Mouse (Mus musculus): ENCODE results near the gene Ncdn.

DNA sequence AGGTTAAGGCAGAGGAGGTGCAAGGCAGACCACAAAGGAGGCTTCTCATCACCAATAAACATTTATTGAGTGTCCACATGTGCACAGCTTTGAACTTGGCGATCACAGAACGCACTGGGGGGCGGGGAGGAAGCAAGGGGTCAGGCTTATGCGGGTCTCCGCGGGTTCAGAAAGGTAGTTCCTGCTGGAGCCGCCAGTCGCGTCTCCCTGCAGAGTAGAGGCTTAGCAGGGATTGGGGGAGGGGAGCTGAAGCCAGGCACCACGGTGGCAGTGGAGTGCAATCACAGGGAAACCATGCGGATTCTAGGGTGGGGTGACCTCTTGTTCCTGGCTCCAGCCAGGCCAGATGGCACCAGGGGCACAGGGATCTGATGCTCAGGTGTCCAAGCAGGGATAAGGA is 9.5 kb downstream of the Ncdn start:
- no peak for TF ChIP-seq CTCF (IDR thresholded peaks at IDR 0.05; ENCODE audit: control insufficient read depth, insufficient read depth, low read length)
- TF ChIP-seq POLR2A (IDR thresholded peaks at IDR 0.05; ENCODE audit: borderline replicate concordance, control insufficient read depth, low read depth, low read length): no peak

All from bone marrow, adult 2 months (tissue).